Mouse (Mus musculus): ENCODE results near the gene Trmt1.

Trmt1 gene

GRCm38 (mm10) chr8:84686191-84687002 is at the start of gene Trmt1:
Trmt1 (plus strand) TSS chr8:84686307.
- peak in 1 of 2 experiments; percentile 32 for DNase-seq (ENCODE audit: low spot score in 2 of 2)

GRCm38 (mm10) chr8:84637946-84638554 is 48.1 kb upstream of the Trmt1 start:
- DNase-seq (ENCODE audit: low spot score in 2 of 2): no peak

- peak in 1 of 2 experiments; percentile 40 for DNase-seq (ENCODE audit: low spot score in 2 of 2)
Observed at GRCm38 (mm10) chr8:84638555-84639161, 47.4 kb upstream of the Trmt1 start.

GRCm38 (mm10) chr8:84639162-84640009 is 46.7 kb upstream of the Trmt1 start:
- DNase-seq (ENCODE audit: low spot score in 2 of 2): peak; percentile 88 to 93

- no peak for DNase-seq (ENCODE audit: low spot score in 2 of 2)
Observed at GRCm38 (mm10) chr8:84640010-84640588, 46.0 kb upstream of the Trmt1 start.

- no peak for DNase-seq (ENCODE audit: low spot score in 2 of 2)
Observed at GRCm38 (mm10) chr8:84640617-84641294, 45.4 kb upstream of the Trmt1 start.

- no peak for DNase-seq (ENCODE audit: low spot score in 2 of 2)
Observed at GRCm38 (mm10) chr8:84641578-84642361, 44.3 kb upstream of the Trmt1 start.

GRCm38 (mm10) chr8:84643019-84643418 is 43.1 kb upstream of the Trmt1 start:
- DNase-seq (ENCODE audit: low spot score in 2 of 2): no peak

- DNase-seq (ENCODE audit: low spot score in 2 of 2): no peak
Observed at GRCm38 (mm10) chr8:84646800-84647199, 39.3 kb upstream of the Trmt1 start.

GRCm38 (mm10) chr8:84647461-84647901 is 38.6 kb upstream of the Trmt1 start:
- no peak for DNase-seq (ENCODE audit: low spot score in 2 of 2)

GRCm38 (mm10) chr8:84650213-84650612 is 35.9 kb upstream of the Trmt1 start:
- DNase-seq (ENCODE audit: low spot score in 2 of 2): no peak

GRCm38 (mm10) chr8:84653092-84653631 is 32.9 kb upstream of the Trmt1 start:
- no peak for DNase-seq (ENCODE audit: low spot score in 2 of 2)

- no peak for DNase-seq (ENCODE audit: low spot score in 2 of 2)
Observed at GRCm38 (mm10) chr8:84654597-84654996, 31.5 kb upstream of the Trmt1 start.

- DNase-seq (ENCODE audit: low spot score in 2 of 2): no peak
Observed at GRCm38 (mm10) chr8:84655336-84656190, 30.5 kb upstream of the Trmt1 start.

GRCm38 (mm10) chr8:84656191-84656525 is 29.9 kb upstream of the Trmt1 start:
- DNase-seq (ENCODE audit: low spot score in 2 of 2): no peak

- DNase-seq (ENCODE audit: low spot score in 2 of 2): peak; percentile 47 to 59
Observed at GRCm38 (mm10) chr8:84656641-84657126, 29.4 kb upstream of the Trmt1 start.

GRCm38 (mm10) chr8:84657203-84657602 is 28.9 kb upstream of the Trmt1 start:
- no peak for DNase-seq (ENCODE audit: low spot score in 2 of 2)

- no peak for DNase-seq (ENCODE audit: low spot score in 2 of 2)
Observed at GRCm38 (mm10) chr8:84657680-84658079, 28.4 kb upstream of the Trmt1 start.

GRCm38 (mm10) chr8:84658951-84659350 is 27.2 kb upstream of the Trmt1 start:
- DNase-seq (ENCODE audit: low spot score in 2 of 2): no peak
